Mouse (Mus musculus): ENCODE measurements around the gene Zranb2. TPM values are rescaled to one million over a fixed set of nuclear protein-coding genes. Genes with fewer than 3 reads are reported as not detected.

The Zranb2 gene
- polyA plus RNA-seq, 1 experiment from 2014 or later = 120 TPM

GRCm38 (mm10) chr3:157531585-157531984 lies 2.4 kb upstream of the Zranb2 start:
- H3K4me1 ChIP-seq (ENCODE audit: control insufficient read depth, insufficient read depth, low read length) = peaks cover 11% of the 10 kb centered on the region
- H3K9ac ChIP-seq (replicated peaks; ENCODE audit: low read length) = no peak overlapping the region
- H3K4me2 ChIP-seq (ENCODE audit: low read length) = no peak overlapping the region
- H3K4me3 ChIP-seq (replicated peaks; ENCODE audit: low read depth, low read length) = no peak overlapping the region
- no peak overlapping the region for H3K27ac ChIP-seq (replicated peaks; ENCODE audit: low read depth, low read length)
- H3K9me3 ChIP-seq (ENCODE audit: control insufficient read depth, low read length) = no peaks in the 10 kb centered on the region
- peaks cover 43% of the 10 kb centered on the region for H3K27me3 ChIP-seq (ENCODE audit: control insufficient read depth, insufficient read depth, low read length)
- DNase-seq = no peak
- 85% methylated on average over 2 of the region's 2 CpGs for WGBS
- ATAC-seq (ENCODE audit: low FRiP score, low TSS enrichment) = no peak
- 0 out of 2 replicates have a peak, but pooled peaks cover 5% of the 10 kb centered on the region for H3K36me3 ChIP-seq (ENCODE audit: control insufficient read depth, insufficient read depth, low read length)

DNA sequence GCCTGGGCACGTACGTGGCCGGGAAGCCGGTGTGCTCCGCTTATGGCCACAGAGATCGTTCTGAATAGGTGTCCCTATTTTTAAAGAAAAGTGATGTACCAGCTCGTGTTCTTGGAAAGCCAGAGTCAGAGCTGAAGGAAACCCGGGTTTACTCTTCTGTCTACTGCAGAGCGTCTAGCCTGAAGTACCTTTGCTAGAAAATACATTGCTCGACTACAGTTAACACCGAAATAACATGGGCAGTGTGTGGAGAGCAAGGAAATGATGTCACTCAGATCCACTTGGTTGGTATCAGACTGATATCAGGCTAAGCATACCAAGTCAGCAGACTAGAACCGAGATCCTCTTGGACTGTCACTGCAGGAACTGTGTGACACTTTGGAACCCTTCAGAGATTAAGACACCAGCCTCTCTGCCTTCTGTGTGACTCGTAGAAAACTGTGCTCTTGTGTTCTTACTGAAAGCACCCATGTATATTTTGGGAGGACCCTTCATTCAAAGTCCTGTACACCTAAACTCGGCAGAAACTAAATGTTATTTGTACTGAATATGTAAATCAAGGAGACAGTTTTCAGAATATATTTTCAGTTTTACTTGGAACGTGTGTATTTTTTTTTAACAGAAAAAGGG lies 941 bp downstream of the Zranb2 start:
- Histone ChIP-seq H3K27ac (replicated peaks; ENCODE audit: low read depth, low read length) (peak overlapping the region; percentile 96), H3K27me3 (ENCODE audit: control insufficient read depth, insufficient read depth, low read length) (peaks cover 30% of the 10 kb centered on the region), H3K4me2 (ENCODE audit: low read length) (peak overlapping the region; percentile 84), H3K9ac (replicated peaks; ENCODE audit: low read length) (peak overlapping the region; percentile 85), H3K36me3 (ENCODE audit: control insufficient read depth, insufficient read depth, low read length) (peaks cover 19% of the 10 kb centered on the region), H3K9me3 (ENCODE audit: control insufficient read depth, low read length) (no peaks in the 10 kb centered on the region), H3K4me3 (replicated peaks; ENCODE audit: low read depth, low read length) (peak overlapping the region; percentile 94), H3K4me1 (ENCODE audit: control insufficient read depth, insufficient read depth, low read length) (peaks cover 12% of the 10 kb centered on the region)
- peak; percentile 4; the same call in 1 of the 2 replicates for ATAC-seq (ENCODE audit: low FRiP score, low TSS enrichment)
- 3% methylated on average over 15 of the region's 15 CpGs for WGBS
- DNase-seq = no peak

- H3K4me1 ChIP-seq (ENCODE audit: control insufficient read depth, insufficient read depth, low read length) = no peaks in the 10 kb centered on the region
- WGBS = 93% methylated on average over 2 of the region's 2 CpGs
- no peaks in the 10 kb centered on the region for H3K9me3 ChIP-seq (ENCODE audit: control insufficient read depth, low read length)
- DNase-seq = no peak
- no peak overlapping the region for H3K27ac ChIP-seq (replicated peaks; ENCODE audit: low read depth, low read length)
- H3K9ac ChIP-seq (replicated peaks; ENCODE audit: low read length) = no peak overlapping the region
- no peaks in the 10 kb centered on the region for H3K27me3 ChIP-seq (ENCODE audit: control insufficient read depth, insufficient read depth, low read length)
- no peak overlapping the region for H3K4me3 ChIP-seq (replicated peaks; ENCODE audit: low read depth, low read length)
- H3K36me3 ChIP-seq (ENCODE audit: control insufficient read depth, insufficient read depth, low read length) = peaks cover 52% of the 10 kb centered on the region
- H3K4me2 ChIP-seq (ENCODE audit: low read length) = no peak overlapping the region
- no peak for ATAC-seq (ENCODE audit: low FRiP score, low TSS enrichment)
Measured at GRCm38 (mm10) chr3:157549323-157549722, 15.4 kb downstream of the Zranb2 start.

DNA sequence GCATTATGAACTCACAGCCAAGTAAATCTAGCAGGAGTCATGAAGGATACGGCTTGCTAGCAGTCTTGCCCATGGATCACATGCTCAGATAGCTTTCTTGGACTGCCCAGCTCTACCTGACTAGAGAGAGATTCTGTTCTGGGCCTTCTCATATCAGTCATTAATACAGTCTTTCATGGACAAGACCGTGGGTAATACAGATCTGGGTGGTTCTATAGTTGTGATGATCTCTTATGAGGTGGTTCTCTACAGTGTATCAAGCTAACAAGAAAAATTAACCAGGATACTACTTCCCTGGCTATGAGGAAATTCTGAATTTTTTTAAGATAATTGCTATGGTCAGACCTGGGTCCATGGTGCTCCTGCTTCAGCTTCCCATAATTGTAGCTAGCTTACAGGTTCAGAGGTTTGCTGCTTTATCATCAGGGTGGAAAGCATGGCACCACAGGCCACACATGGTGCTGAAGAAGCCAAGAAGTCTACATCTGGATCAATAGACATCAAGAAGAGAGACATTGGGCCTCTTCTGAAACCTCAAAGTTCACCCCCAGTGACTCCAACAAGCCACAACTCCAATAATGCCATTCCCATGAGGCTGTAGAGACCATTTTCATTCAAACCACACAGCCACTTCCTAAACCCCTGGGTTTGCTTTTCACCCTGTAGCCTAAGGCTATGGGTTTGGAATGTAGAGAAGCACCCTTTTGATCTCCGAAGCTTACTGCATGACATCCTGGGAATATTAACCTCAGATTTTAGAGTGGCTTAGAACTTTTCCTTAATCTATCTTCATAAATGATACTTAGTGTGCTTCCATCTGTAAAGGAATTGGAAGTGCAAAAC lies 16.0 kb downstream of the Zranb2 start:
- 96% methylated on average over 3 of the region's 3 CpGs for WGBS
- H3K9me3 ChIP-seq (ENCODE audit: control insufficient read depth, low read length) = no peaks in the 10 kb centered on the region
- H3K27me3 ChIP-seq (ENCODE audit: control insufficient read depth, insufficient read depth, low read length) = no peaks in the 10 kb centered on the region
- DNase-seq = no peak
- H3K4me3 ChIP-seq (replicated peaks; ENCODE audit: low read depth, low read length) = no peak overlapping the region
- no peaks in the 10 kb centered on the region for H3K4me1 ChIP-seq (ENCODE audit: control insufficient read depth, insufficient read depth, low read length)
- no peak overlapping the region for H3K9ac ChIP-seq (replicated peaks; ENCODE audit: low read length)
- H3K36me3 ChIP-seq (ENCODE audit: control insufficient read depth, insufficient read depth, low read length) = peaks cover 46% of the 10 kb centered on the region
- H3K27ac ChIP-seq (replicated peaks; ENCODE audit: low read depth, low read length) = no peak overlapping the region
- no peak overlapping the region for H3K4me2 ChIP-seq (ENCODE audit: low read length)
- ATAC-seq (ENCODE audit: low FRiP score, low TSS enrichment) = no peak

DNA sequence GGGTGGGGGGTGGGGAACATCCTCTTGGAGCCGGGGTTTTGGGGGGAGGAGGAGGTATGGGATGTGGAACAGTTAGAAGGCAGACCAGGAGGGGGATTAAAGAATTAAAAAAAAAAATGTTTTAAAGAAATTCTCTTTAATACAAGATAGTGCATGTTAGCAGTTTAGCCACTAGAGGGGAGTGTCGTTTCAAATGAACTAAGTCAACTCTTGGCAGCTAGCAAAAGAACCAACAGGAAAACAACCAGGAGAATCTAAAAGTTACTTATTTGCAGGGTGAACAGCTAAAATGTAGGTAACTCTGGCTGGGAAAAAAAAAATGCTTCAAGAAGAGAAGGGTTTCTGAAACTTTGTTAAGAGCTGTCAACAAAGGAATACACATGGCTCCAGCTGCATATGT lies 31.2 kb downstream of the Zranb2 start:
- no peak overlapping the region for H3K9ac ChIP-seq (replicated peaks; ENCODE audit: low read length)
- 6% methylated on average over 2 of the region's 2 CpGs for WGBS
- H3K4me1 ChIP-seq (ENCODE audit: control insufficient read depth, insufficient read depth, low read length) = peaks cover 8% of the 10 kb centered on the region; the same call in 1 of the 2 replicates
- no peaks in the 10 kb centered on the region for H3K9me3 ChIP-seq (ENCODE audit: control insufficient read depth, low read length)
- H3K27me3 ChIP-seq (ENCODE audit: control insufficient read depth, insufficient read depth, low read length) = peaks cover 30% of the 10 kb centered on the region
- H3K4me2 ChIP-seq (ENCODE audit: low read length) = no peak overlapping the region
- DNase-seq (peak; percentile 89), ATAC-seq (ENCODE audit: low FRiP score, low TSS enrichment) (no peak)
- H3K27ac ChIP-seq (replicated peaks; ENCODE audit: low read depth, low read length) = no peak overlapping the region
- H3K36me3 ChIP-seq (ENCODE audit: control insufficient read depth, insufficient read depth, low read length) = no peaks in the 10 kb centered on the region
- no peak overlapping the region for H3K4me3 ChIP-seq (replicated peaks; ENCODE audit: low read depth, low read length)

GRCm38 (mm10) chr3:157566725-157567565 lies 33.0 kb downstream of the Zranb2 start, which contains the start of gene Ptger3:
TSS of gene Ptger3 (plus strand) at chr3:157566892.
- no peaks in the 10 kb centered on the region for H3K36me3 ChIP-seq (ENCODE audit: control insufficient read depth, insufficient read depth, low read length)
- H3K4me3 ChIP-seq (replicated peaks; ENCODE audit: low read depth, low read length) = peak within 1 kb of the TSS; percentile 45
- DNase-seq (peak; percentile 53), ATAC-seq (ENCODE audit: low FRiP score, low TSS enrichment) (peak; percentile 61)
- no peak within 1 kb of the TSS for H3K27ac ChIP-seq (replicated peaks; ENCODE audit: low read depth, low read length)
- H3K4me1 ChIP-seq (ENCODE audit: control insufficient read depth, insufficient read depth, low read length) = peaks cover 8% of the 10 kb centered on the region; the same call in 1 of the 2 replicates
- peak within 1 kb of the TSS; percentile 81 for H3K4me2 ChIP-seq (ENCODE audit: low read length)
- 1% methylated on average over 84 of the region's 84 CpGs for WGBS
- H3K9me3 ChIP-seq (ENCODE audit: control insufficient read depth, low read length) = no peaks in the 10 kb centered on the region
- peak within 1 kb of the TSS; percentile 26 for H3K9ac ChIP-seq (replicated peaks; ENCODE audit: low read length)
- H3K27me3 ChIP-seq (ENCODE audit: control insufficient read depth, insufficient read depth, low read length) = peaks cover 30% of the 10 kb centered on the region

DNA sequence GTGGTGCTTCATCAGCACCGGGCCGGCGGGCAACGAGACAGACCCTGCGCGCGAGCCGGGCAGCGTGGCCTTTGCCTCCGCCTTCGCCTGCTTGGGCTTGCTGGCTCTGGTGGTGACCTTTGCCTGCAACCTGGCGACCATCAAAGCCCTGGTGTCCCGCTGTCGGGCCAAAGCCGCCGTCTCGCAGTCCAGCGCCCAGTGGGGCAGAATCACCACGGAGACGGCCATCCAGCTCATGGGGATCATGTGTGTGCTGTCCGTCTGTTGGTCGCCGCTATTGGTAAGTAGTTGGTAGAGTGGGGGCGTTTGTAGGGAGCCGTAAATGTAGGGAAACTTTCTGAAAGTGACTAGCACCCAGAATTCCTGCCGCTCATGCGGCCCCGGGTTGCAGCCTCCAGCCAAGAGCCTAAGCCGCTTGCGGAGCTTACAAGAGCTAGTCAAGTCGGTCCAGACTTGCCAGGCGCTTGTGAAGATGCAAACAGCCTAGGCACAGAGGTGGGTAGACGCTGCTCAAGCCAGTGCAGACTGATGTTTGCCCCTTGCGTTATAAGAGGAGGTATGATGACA lies 33.7 kb downstream of the Zranb2 start:
- peak overlapping the region; percentile 26; the same call in 1 of the 2 replicates for H3K9ac ChIP-seq (replicated peaks; ENCODE audit: low read length)
- H3K4me2 ChIP-seq (ENCODE audit: low read length) = peak overlapping the region; percentile 81
- H3K4me1 ChIP-seq (ENCODE audit: control insufficient read depth, insufficient read depth, low read length) = peaks cover 8% of the 10 kb centered on the region; the same call in 1 of the 2 replicates
- peak overlapping the region; percentile 45 for H3K4me3 ChIP-seq (replicated peaks; ENCODE audit: low read depth, low read length)
- DNase-seq (no peak), ATAC-seq (ENCODE audit: low FRiP score, low TSS enrichment) (no peak; the same call in 1 of the 2 replicates)
- 5% methylated on average over 34 of the region's 34 CpGs for WGBS
- H3K36me3 ChIP-seq (ENCODE audit: control insufficient read depth, insufficient read depth, low read length) = no peaks in the 10 kb centered on the region
- H3K27me3 ChIP-seq (ENCODE audit: control insufficient read depth, insufficient read depth, low read length) = peaks cover 30% of the 10 kb centered on the region
- no peaks in the 10 kb centered on the region for H3K9me3 ChIP-seq (ENCODE audit: control insufficient read depth, low read length)
- H3K27ac ChIP-seq (replicated peaks; ENCODE audit: low read depth, low read length) = no peak overlapping the region

DNA sequence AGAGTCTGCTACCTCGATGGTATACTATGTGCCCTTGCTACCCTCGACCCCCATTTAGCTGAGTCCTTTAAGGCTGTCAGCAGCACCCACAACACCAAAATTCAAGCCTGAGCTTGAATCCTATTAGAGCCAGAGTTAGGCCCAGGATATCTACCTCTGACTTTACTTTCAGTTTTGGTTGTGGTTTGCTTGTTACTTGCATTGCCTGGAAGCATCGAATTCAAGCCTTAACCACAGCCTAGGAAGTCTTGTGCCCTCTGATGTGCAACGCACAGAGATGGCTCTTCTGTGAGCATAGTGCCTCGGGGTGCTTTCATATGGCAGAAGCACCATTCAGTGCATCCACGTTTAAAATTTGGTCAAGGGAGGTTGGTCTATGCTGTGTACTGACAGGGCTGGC lies 38.1 kb downstream of the Zranb2 start:
- Histone ChIP-seq H3K27ac (replicated peaks; ENCODE audit: low read depth, low read length) (no peak overlapping the region), H3K4me1 (ENCODE audit: control insufficient read depth, insufficient read depth, low read length) (peaks cover 7% of the 10 kb centered on the region; the same call in 1 of the 2 replicates), H3K4me3 (replicated peaks; ENCODE audit: low read depth, low read length) (no peak overlapping the region), H3K27me3 (ENCODE audit: control insufficient read depth, insufficient read depth, low read length) (peaks cover 18% of the 10 kb centered on the region), H3K36me3 (ENCODE audit: control insufficient read depth, insufficient read depth, low read length) (no peaks in the 10 kb centered on the region), H3K4me2 (ENCODE audit: low read length) (no peak overlapping the region), H3K9me3 (ENCODE audit: control insufficient read depth, low read length) (no peaks in the 10 kb centered on the region), H3K9ac (replicated peaks; ENCODE audit: low read length) (no peak overlapping the region)
- ATAC-seq (ENCODE audit: low FRiP score, low TSS enrichment) (no peak), DNase-seq (no peak)
- WGBS = 86% methylated on average over 6 of the region's 6 CpGs
